Mouse (Mus musculus): Measurements from ENCODE around the gene Vps52.
A peak's percentile ranks its signal among the peaks of the same experiment; 100 is the strongest.

Gene Vps52

GRCm38 (mm10) chr17:33955555-33956214, at the start of gene Vps52, which contains the start of gene Rps18:
Gene Vps52 (plus strand): TSS chr17:33955812.
Gene Rps18 (minus strand): TSS chr17:33956001.
- DNase-seq (ENCODE audit: low spot score) = peak; percentile 91

GRCm38 (mm10) chr17:33908331-33909076, 47.1 kb upstream of the Vps52 start:
- peak; percentile 45 for DNase-seq (ENCODE audit: low spot score)

- peak; percentile 98 for DNase-seq (ENCODE audit: low spot score)
These were observed 46.3 kb upstream of the Vps52 start, which contains the start of gene Daxx for GRCm38 (mm10) chr17:33909077-33909868. Gene Daxx (plus strand): TSS chr17:33909414.

GRCm38 (mm10) chr17:33909869-33910250, 45.8 kb upstream of the Vps52 start:
- no peak for DNase-seq (ENCODE audit: low spot score)

GRCm38 (mm10) chr17:33910346-33911051, 45.1 kb upstream of the Vps52 start:
- DNase-seq (ENCODE audit: low spot score) = no peak

- no peak for DNase-seq (ENCODE audit: low spot score)
These were observed 44.4 kb upstream of the Vps52 start for GRCm38 (mm10) chr17:33911052-33911812.

GRCm38 (mm10) chr17:33911813-33912414, 43.7 kb upstream of the Vps52 start:
- DNase-seq (ENCODE audit: low spot score) = no peak

GRCm38 (mm10) chr17:33913264-33913663, 42.3 kb upstream of the Vps52 start:
- no peak for DNase-seq (ENCODE audit: low spot score)

GRCm38 (mm10) chr17:33913905-33914304, 41.7 kb upstream of the Vps52 start:
- no peak for DNase-seq (ENCODE audit: low spot score)

GRCm38 (mm10) chr17:33914969-33915391, 40.6 kb upstream of the Vps52 start:
- no peak for DNase-seq (ENCODE audit: low spot score)

GRCm38 (mm10) chr17:33915671-33916250, 39.9 kb upstream of the Vps52 start, which contains the start of the genes Tapbp and Zbtb22:
Gene Tapbp (plus strand): TSS chr17:33915899.
Gene Zbtb22 (plus strand): TSS chr17:33915904.
- peak; percentile 87 for DNase-seq (ENCODE audit: low spot score)

- DNase-seq (ENCODE audit: low spot score) = no peak
These were observed 39.3 kb upstream of the Vps52 start for GRCm38 (mm10) chr17:33916294-33916693.

GRCm38 (mm10) chr17:33916847-33917655, 38.6 kb upstream of the Vps52 start:
- DNase-seq (ENCODE audit: low spot score) = no peak

GRCm38 (mm10) chr17:33917656-33918292, 37.8 kb upstream of the Vps52 start:
- DNase-seq (ENCODE audit: low spot score) = no peak

GRCm38 (mm10) chr17:33918293-33919203, 37.1 kb upstream of the Vps52 start:
- DNase-seq (ENCODE audit: low spot score) = peak; percentile 44

- DNase-seq (ENCODE audit: low spot score) = peak; percentile 71
These were observed 36.0 kb upstream of the Vps52 start for GRCm38 (mm10) chr17:33919351-33920281.
